24 mouse cellular contexts compared by ENCODE assay signal in genomic region chr2:35922956-35923355, GRCm38 (mm10). TPM values are rescaled to one million over a fixed set of nuclear protein-coding genes. Genes with fewer than 3 reads are reported as not detected.
A peak's percentile ranks its signal among the peaks of the same experiment; 100 is the strongest.
DNase-seq lines count a peak whose midpoint lies in the region; ATAC-seq and TF ChIP-seq lines count a peak whose summit lies in the region.
"Had no signal": no experiment of that assay in that cellular context is flagged by ENCODE, and none has a peak within 500 bp of the region (broad histone marks: within the 10 kb centered on the region; RNA-seq: fewer than 3 reads in every experiment).

No protein-coding gene starts in this region.

- no peak for DNase-seq in forebrain, postnatal 0 days
- no peak for DNase-seq in forebrain, embryonic 10.5 days (ENCODE audit: extremely low spot score, low spot score)
- peak; percentile 1 for DNase-seq in midbrain, embryonic 11.5 days (ENCODE audit: low spot score, missing footprints)
- no peak for DNase-seq in cerebellum, postnatal 14 days
- DNase-seq: adrenal gland, adult 8-10 months; adrenal gland, postnatal 25 days; cerebellum, adult 11-12 months; cerebellum, adult 8-10 months; cerebellum, postnatal 10 days; gastrocnemius, postnatal 10 days; gastrocnemius, postnatal 36 days; heart, adult 2 months; heart, postnatal 14 days; heart, postnatal 4 days had no signal

- TF ChIP-seq POLR2A in myocyte (IDR thresholded peaks at IDR 0.05; ENCODE audit: insufficient read length, low read depth) = no peak

- no peaks in the 10 kb centered on the region for H3K27me3 ChIP-seq in forebrain, postnatal 0 days (ENCODE audit: insufficient read depth, low read length)
- no peaks in the 10 kb centered on the region for H3K27me3 ChIP-seq in forebrain, embryonic 10.5 days (ENCODE audit: poor library complexity, severe bottlenecking)
- no peaks in the 10 kb centered on the region for H3K27me3 ChIP-seq in midbrain, embryonic 11.5 days (ENCODE audit: control insufficient read depth, insufficient read depth, low read length)
- H3K27me3 ChIP-seq in midbrain, embryonic 15.5 days (replicated peaks) = no peaks in the 10 kb centered on the region
- no peaks in the 10 kb centered on the region for H3K27me3 ChIP-seq in myocyte (ENCODE audit: control insufficient read depth, insufficient read depth, insufficient read length)

- TF ChIP-seq CTCF in forebrain, postnatal 0 days (IDR thresholded peaks at IDR 0.05; ENCODE audit: low read depth) = no peak

- H3K4me1 ChIP-seq in forebrain, postnatal 0 days (ENCODE audit: insufficient read depth) = no peaks in the 10 kb centered on the region; the same call in 1 of the 2 replicates
- H3K4me1 ChIP-seq in forebrain, embryonic 10.5 days = no peaks in the 10 kb centered on the region
- H3K4me1 ChIP-seq in midbrain, embryonic 11.5 days (ENCODE audit: control insufficient read depth, insufficient read depth, low read length) = no peaks in the 10 kb centered on the region
- H3K4me1 ChIP-seq in midbrain, embryonic 15.5 days = no peaks in the 10 kb centered on the region

- no peak overlapping the region for H3K4me2 ChIP-seq in forebrain, postnatal 0 days (ENCODE audit: low read depth)
- no peak overlapping the region for H3K4me2 ChIP-seq in midbrain, embryonic 11.5 days
- H3K4me2 ChIP-seq in midbrain, embryonic 15.5 days = no peak overlapping the region
- H3K4me2 ChIP-seq in myocyte (ENCODE audit: low read depth) = no peak overlapping the region
- H3K4me2 ChIP-seq: heart, embryonic 13.5 days; hindbrain, embryonic 14.5 days had no signal

- H3K9me3 ChIP-seq in forebrain, postnatal 0 days (ENCODE audit: low read length) = no peaks in the 10 kb centered on the region
- no peaks in the 10 kb centered on the region for H3K9me3 ChIP-seq in forebrain, embryonic 10.5 days
- no peaks in the 10 kb centered on the region for H3K9me3 ChIP-seq in midbrain, embryonic 11.5 days (ENCODE audit: control insufficient read depth, low read length)
- no peaks in the 10 kb centered on the region for H3K9me3 ChIP-seq in midbrain, embryonic 15.5 days
- H3K9me3 ChIP-seq: heart, embryonic 10.5 days; heart, embryonic 13.5 days had no signal

- no peak overlapping the region for H3K4me3 ChIP-seq in forebrain, postnatal 0 days (ENCODE audit: low read depth, low read length)
- no peak overlapping the region for H3K4me3 ChIP-seq in forebrain, embryonic 10.5 days
- H3K4me3 ChIP-seq in midbrain, embryonic 11.5 days (ENCODE audit: low read depth, low read length) = no peak overlapping the region
- H3K4me3 ChIP-seq in midbrain, embryonic 15.5 days = no peak overlapping the region
- H3K4me3 ChIP-seq in myocyte = no peak overlapping the region
- H3K4me3 ChIP-seq: heart, adult 2 months; heart, embryonic 10.5 days; heart, embryonic 13.5 days had no signal

- WGBS in forebrain, postnatal 0 days = 69% methylated on average over 3 of the region's 3 CpGs
- WGBS in forebrain, embryonic 10.5 days = 86% methylated on average over 3 of the region's 3 CpGs
- 89% methylated on average over 3 of the region's 3 CpGs for WGBS in midbrain, embryonic 11.5 days
- WGBS in midbrain, embryonic 15.5 days = 93% methylated on average over 3 of the region's 3 CpGs

- H3K27ac ChIP-seq in forebrain, postnatal 0 days (ENCODE audit: low read depth, low read length) = no peak overlapping the region
- H3K27ac ChIP-seq in forebrain, embryonic 10.5 days = no peak overlapping the region
- H3K27ac ChIP-seq in midbrain, embryonic 11.5 days (ENCODE audit: low read depth, low read length) = no peak overlapping the region
- no peak overlapping the region for H3K27ac ChIP-seq in midbrain, embryonic 15.5 days
- H3K27ac ChIP-seq: heart, adult 2 months; heart, embryonic 10.5 days; heart, embryonic 13.5 days; hindbrain, embryonic 14.5 days; hindbrain, postnatal 0 days had no signal

- H3K9ac ChIP-seq in forebrain, postnatal 0 days = no peak overlapping the region
- H3K9ac ChIP-seq in midbrain, embryonic 11.5 days (ENCODE audit: low read length) = no peak overlapping the region
- no peak overlapping the region for H3K9ac ChIP-seq in midbrain, embryonic 15.5 days
- H3K9ac ChIP-seq: heart, embryonic 13.5 days; hindbrain, embryonic 14.5 days had no signal

- ATAC-seq in forebrain, postnatal 0 days = peak; percentile 61
- ATAC-seq in midbrain, embryonic 11.5 days (ENCODE audit: low FRiP score) = no peak
- ATAC-seq in midbrain, embryonic 15.5 days (replicated peaks) = no peak
- ATAC-seq: CD4-positive, CD25-positive, alpha-beta regulatory T cell, adult 4 months; hindbrain, postnatal 0 days; inflammation-experienced regulatory T-cells, adult 6 months; intestine, embryonic 16.5 days had no signal

- no peaks in the 10 kb centered on the region for H3K36me3 ChIP-seq in forebrain, postnatal 0 days (ENCODE audit: insufficient read depth)
- H3K36me3 ChIP-seq in forebrain, embryonic 10.5 days (replicated peaks) = no peaks in the 10 kb centered on the region
- H3K36me3 ChIP-seq in midbrain, embryonic 11.5 days (ENCODE audit: control insufficient read depth, insufficient read depth, low read length) = no peaks in the 10 kb centered on the region
- H3K36me3 ChIP-seq in midbrain, embryonic 15.5 days (replicated peaks) = no peaks in the 10 kb centered on the region
- H3K36me3 ChIP-seq in myocyte (ENCODE audit: control insufficient read depth, insufficient read depth) = no peaks in the 10 kb centered on the region
- H3K36me3 ChIP-seq: heart, embryonic 10.5 days; heart, embryonic 13.5 days had no signal

- H3K79me2 ChIP-seq in myocyte (ENCODE audit: control insufficient read depth, insufficient read depth) = no peaks in the 10 kb centered on the region

- H3ac ChIP-seq in myocyte (ENCODE audit: control insufficient read depth, insufficient read length) = no peak overlapping the region

TF ChIP-seq in myocyte, 11 proteins besides CTCF, POLR2A, EP300 and RAD21:
- TF ChIP-seq CEBPB (IDR thresholded peaks at IDR 0.05; ENCODE audit: insufficient read depth, poor library complexity, severe bottlenecking) (peak; percentile 38; the same call in 1 of the 2 replicates), TCF12 (IDR thresholded peaks at IDR 0.05; ENCODE audit: insufficient read depth, poor library complexity, severe bottlenecking) (no peak)
TF ChIP-seq in myocyte: peak in this region for 1.

RNA-seq across cellular contexts. Expression of gene Ttll11, which starts 56.8 kb away (rescaled TPM):
- 6.9 and 9.2 TPM in 2 replicates for total RNA-seq in forebrain, postnatal 0 days (2014; rRNA removed)
- polyA plus RNA-seq in forebrain, postnatal 0 days (2015; fragmentation: Nextera tagmentation; extraction: Ambion mirVana) = 6.4 and 7.2 TPM in 2 replicates
- 0.75 and 0.95 TPM in 2 replicates for polyA plus RNA-seq in forebrain, embryonic 10.5 days (2016; fragmentation: Nextera tagmentation; extraction: Ambion mirVana)
- 1.9 and 3.0 TPM in 2 replicates for polyA plus RNA-seq in midbrain, embryonic 11.5 days (2014; fragmentation: Nextera tagmentation; extraction: Ambion mirVana)
- 5.4 TPM in 2 replicates for polyA plus RNA-seq in midbrain, embryonic 15.5 days (2015; fragmentation: Nextera tagmentation; extraction: Ambion mirVana)
- polyA plus RNA-seq in myocyte (2012; fragmentation: generic; extraction: Trizol) = 9.8 TPM
- total RNA-seq: granulocyte monocyte progenitor cell, adult 5-6 weeks had no signal
- polyA plus RNA-seq: CD4-positive, CD25-positive, alpha-beta regulatory T cell, adult 4 months; inflammation-experienced regulatory T-cells, adult 6 months had no signal
